Mouse (Mus musculus): ENCODE results near the gene Eif4a2.

Eif4a2 gene

DNA sequence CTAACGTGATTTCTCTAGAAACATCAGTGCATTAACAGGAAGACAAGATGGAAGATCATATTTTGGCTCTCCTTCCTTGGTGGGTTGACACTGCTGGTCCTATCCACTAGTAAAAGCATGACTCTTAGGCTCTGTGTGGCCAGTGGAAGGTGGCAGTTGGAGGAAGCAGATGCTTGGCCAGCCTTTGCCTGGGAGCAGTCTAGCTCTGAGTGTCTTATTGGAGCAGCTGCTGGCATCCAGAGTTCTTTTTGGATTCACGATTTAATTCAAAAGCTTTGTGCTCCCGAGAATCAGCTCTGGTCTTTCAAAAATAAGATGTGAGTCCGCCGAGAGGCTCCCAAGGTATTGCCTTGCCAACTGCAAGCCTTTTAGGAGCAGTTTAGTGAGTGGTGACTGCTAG lies 38.0 kb downstream of the Eif4a2 start:
- WGBS = 58% methylated on average over 5 of the region's 5 CpGs

- 94% methylated on average over 3 of the region's 3 CpGs for WGBS
Observed at GRCm38 (mm10) chr16:23146280-23146679, 39.0 kb downstream of the Eif4a2 start, which contains the start of gene Adipoq. Adipoq (plus strand) TSS chr16:23146536.

- 87% methylated on average over 2 of the region's 2 CpGs for WGBS
Observed at GRCm38 (mm10) chr16:23148936-23149335, 41.7 kb downstream of the Eif4a2 start.

DNA sequence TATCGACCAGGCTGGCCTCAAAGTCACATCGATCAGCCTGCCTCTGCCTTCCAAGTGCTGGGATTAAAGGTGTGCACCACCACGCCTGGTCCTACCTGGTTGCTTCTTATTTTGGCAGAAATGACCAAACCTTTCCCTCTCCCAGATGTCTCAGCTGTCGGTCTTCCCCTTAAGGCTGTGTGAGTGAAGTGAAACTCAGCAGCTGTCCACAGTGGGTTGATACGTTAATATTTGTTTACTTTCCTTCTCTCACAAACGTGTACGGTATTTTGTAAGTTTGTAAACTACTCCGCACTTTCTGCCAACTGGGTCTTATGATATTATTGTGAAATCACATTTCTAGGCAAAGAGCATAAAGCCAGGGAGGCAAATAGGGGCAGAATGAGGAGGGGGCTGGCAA lies 42.2 kb downstream of the Eif4a2 start:
- WGBS = 88% methylated on average over 8 of the region's 8 CpGs

GRCm38 (mm10) chr16:23151423-23151822 lies 44.2 kb downstream of the Eif4a2 start:
- WGBS = 12% methylated on average over 2 of the region's 2 CpGs

DNA sequence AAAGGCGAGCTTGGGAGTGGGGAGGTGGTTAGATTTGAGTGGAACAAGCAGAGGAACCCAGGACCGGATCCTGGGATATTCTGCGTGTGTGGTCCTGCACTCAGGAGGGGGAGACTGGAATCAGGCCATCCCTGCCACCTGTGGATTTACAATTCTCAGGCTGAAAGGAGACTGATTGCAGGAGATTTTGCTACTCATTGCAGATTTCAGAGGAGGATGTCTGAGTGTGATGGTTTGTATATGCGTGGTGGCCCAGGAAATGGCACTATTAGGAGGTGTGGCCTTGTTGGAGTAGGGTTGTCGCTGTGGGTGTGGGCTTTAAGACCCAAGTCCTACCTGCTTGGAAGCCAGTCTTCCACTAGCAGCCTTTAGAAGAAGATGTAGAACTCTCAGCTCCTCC lies 47.0 kb downstream of the Eif4a2 start:
- whole genome bisulfite sequencing = 90% methylated on average over 5 of the region's 5 CpGs

DNA sequence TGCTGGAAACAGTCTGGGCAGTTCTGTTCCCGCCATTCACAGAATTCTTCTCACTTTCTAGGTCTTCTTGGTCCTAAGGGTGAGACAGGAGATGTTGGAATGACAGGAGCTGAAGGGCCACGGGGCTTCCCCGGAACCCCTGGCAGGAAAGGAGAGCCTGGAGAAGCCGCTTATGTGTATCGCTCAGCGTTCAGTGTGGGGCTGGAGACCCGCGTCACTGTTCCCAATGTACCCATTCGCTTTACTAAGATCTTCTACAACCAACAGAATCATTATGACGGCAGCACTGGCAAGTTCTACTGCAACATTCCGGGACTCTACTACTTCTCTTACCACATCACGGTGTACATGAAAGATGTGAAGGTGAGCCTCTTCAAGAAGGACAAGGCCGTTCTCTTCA lies 49.8 kb downstream of the Eif4a2 start:
- 96% methylated on average over 13 of the region's 13 CpGs for WGBS

GRCm38 (mm10) chr16:23158292-23158691 lies 51.0 kb downstream of the Eif4a2 start:
- 92% methylated on average over 7 of the region's 7 CpGs for WGBS

DNA sequence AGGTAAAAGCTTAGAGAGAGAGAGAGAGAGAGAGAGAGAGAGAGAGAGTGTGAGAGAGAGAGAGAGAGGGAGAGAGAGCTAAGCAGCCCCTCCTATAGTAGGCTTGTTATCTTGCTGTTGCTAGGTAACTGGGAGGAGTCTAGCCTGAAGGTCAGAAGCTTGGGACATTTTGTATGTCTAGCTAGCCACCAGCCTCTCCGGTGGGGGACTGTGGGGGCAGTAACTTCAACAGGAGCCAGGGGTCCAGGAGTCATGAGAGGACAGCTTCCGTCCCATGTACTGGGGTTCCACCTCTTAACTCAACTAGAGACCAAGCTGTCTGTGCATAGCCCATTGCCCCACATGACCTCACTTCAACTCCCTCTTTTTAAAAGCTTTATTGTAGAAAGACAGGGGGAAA lies 51.7 kb downstream of the Eif4a2 start:
- 86% methylated on average over 2 of the region's 2 CpGs for WGBS

- WGBS = 58% methylated on average over 2 of the region's 2 CpGs
Observed at GRCm38 (mm10) chr16:23159749-23160148, 52.5 kb downstream of the Eif4a2 start.

DNA sequence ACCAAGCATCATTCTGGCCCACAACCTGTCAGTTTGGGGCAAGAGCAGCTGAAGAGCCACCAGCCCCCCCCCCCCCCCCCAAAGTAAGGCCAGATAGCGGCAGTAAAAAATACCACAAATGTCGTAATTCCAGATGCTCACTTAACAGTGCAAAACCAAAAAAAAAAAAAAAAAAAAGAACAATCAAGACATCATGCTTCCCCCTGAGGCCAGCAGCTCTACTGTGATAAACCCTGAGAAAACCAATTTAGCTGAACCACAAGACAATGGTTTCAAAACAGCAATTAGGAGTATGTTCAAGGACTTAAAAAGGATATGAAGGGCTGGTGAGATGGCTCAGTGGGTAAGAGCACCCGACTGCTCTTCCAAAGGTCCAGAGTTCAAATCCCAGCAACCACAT lies 54.9 kb downstream of the Eif4a2 start:
- 84% methylated on average over 3 of the region's 3 CpGs for WGBS

All from cerebral cortex, adult 2 months (tissue).